In genomic region chr2:118336084-118336483, GRCm38 (mm10) we compare ENCODE assay signal across 10 mouse cellular contexts. TPM values are rescaled to one million over a fixed set of nuclear protein-coding genes. Genes with fewer than 3 reads are reported as not detected.
DNase-seq lines count a peak whose midpoint lies in the region; ATAC-seq and TF ChIP-seq lines count a peak whose summit lies in the region.
"Had no signal": no experiment of that assay in that cellular context is flagged by ENCODE, and none has a peak within 500 bp of the region (broad histone marks: within the 10 kb centered on the region; RNA-seq: fewer than 3 reads in every experiment).

No protein-coding gene starts in this region.

- no peak for TF ChIP-seq POLR2A in thymus, adult 2 months (IDR thresholded peaks at IDR 0.05; ENCODE audit: control insufficient read depth, extremely low read depth, insufficient read depth, low read length, poor library complexity)

- H3K36me3 ChIP-seq in hindbrain, postnatal 0 days (ENCODE audit: insufficient read depth, low read length), result no peaks in the 10 kb centered on the region
- H3K36me3 ChIP-seq in hindbrain, embryonic 12.5 days, result no peaks in the 10 kb centered on the region
- no peaks in the 10 kb centered on the region for H3K36me3 ChIP-seq in thymus, adult 2 months (ENCODE audit: control insufficient read depth, insufficient read depth, low read length)

- peak; percentile 51 for TF ChIP-seq CTCF in hindbrain, postnatal 0 days (IDR thresholded peaks at IDR 0.05; ENCODE audit: low read depth)
- no peak for TF ChIP-seq CTCF in thymus, adult 2 months (IDR thresholded peaks at IDR 0.05; ENCODE audit: borderline replicate concordance, control insufficient read depth, extremely low read depth, insufficient read depth, low read length, poor library complexity)

- 42% methylated on average over 2 of the region's 2 CpGs for WGBS in hindbrain, postnatal 0 days
- WGBS in hindbrain, embryonic 12.5 days, result 46% methylated on average over 2 of the region's 2 CpGs
- 42% methylated on average over 2 of the region's 2 CpGs for WGBS in thymus, adult 2 months

- ATAC-seq in hindbrain, postnatal 0 days, result no peak
- no peak for ATAC-seq in hindbrain, embryonic 12.5 days (ENCODE audit: low FRiP score)

- H3K9me3 ChIP-seq in hindbrain, postnatal 0 days (ENCODE audit: low read length), result no peaks in the 10 kb centered on the region
- no peaks in the 10 kb centered on the region for H3K9me3 ChIP-seq in hindbrain, embryonic 12.5 days (replicated peaks)

- no peak overlapping the region for H3K9ac ChIP-seq in hindbrain, postnatal 0 days (replicated peaks; ENCODE audit: low read length)
- H3K9ac ChIP-seq in hindbrain, embryonic 12.5 days, result no peak overlapping the region

- no peak overlapping the region for H3K4me2 ChIP-seq in hindbrain, postnatal 0 days (ENCODE audit: low read depth, low read length)
- no peak overlapping the region for H3K4me2 ChIP-seq in hindbrain, embryonic 12.5 days (replicated peaks)

- H3K4me1 ChIP-seq in hindbrain, postnatal 0 days (ENCODE audit: insufficient read depth, low read length), result no peaks in the 10 kb centered on the region
- no peaks in the 10 kb centered on the region for H3K4me1 ChIP-seq in hindbrain, embryonic 12.5 days
- no peaks in the 10 kb centered on the region for H3K4me1 ChIP-seq in thymus, adult 2 months (replicated peaks; ENCODE audit: control insufficient read depth, insufficient read depth, low read length)

- DNase-seq in hindbrain, postnatal 0 days (ENCODE audit: low spot score), result peak; percentile 63
- peak; percentile 5 for DNase-seq in thymus, adult 2 months
- no peak for DNase-seq in thymus, adult 18-20 months
- DNase-seq in embryo, embryonic 10 days (ENCODE audit: low spot score), result peak; percentile 45
- no peak for DNase-seq in T-cell, adult 2 months (ENCODE audit: low spot score)
- no peak for DNase-seq in adrenal gland, postnatal 25 days
- DNase-seq: adrenal gland, postnatal 14 days; heart, postnatal 4 days; spleen, adult 18-20 months had no signal

- H3K27ac ChIP-seq in hindbrain, postnatal 0 days, result no peak overlapping the region
- no peak overlapping the region for H3K27ac ChIP-seq in hindbrain, embryonic 12.5 days
- H3K27ac ChIP-seq in thymus, adult 2 months (ENCODE audit: control insufficient read depth, insufficient read depth, low read length), result no peak overlapping the region

- no peak overlapping the region for H3K4me3 ChIP-seq in hindbrain, postnatal 0 days (ENCODE audit: low read length)
- no peak overlapping the region for H3K4me3 ChIP-seq in hindbrain, embryonic 12.5 days
- no peak overlapping the region for H3K4me3 ChIP-seq in thymus, adult 2 months (ENCODE audit: control insufficient read depth, insufficient read depth, low read length)

- no peaks in the 10 kb centered on the region for H3K27me3 ChIP-seq in hindbrain, postnatal 0 days (ENCODE audit: insufficient read depth, low read length)
- no peaks in the 10 kb centered on the region for H3K27me3 ChIP-seq in hindbrain, embryonic 12.5 days
- H3K27me3 ChIP-seq in thymus, adult 2 months (ENCODE audit: control insufficient read depth, insufficient read depth, low read length), result no peaks in the 10 kb centered on the region

RNA-seq across cellular contexts. Expression of gene Gpr176, which starts 37.1 kb away (rescaled TPM):
- 11.6 and 17.3 TPM in 2 replicates for total RNA-seq in hindbrain, postnatal 0 days (2014; rRNA removed)
- 6.7 and 8.4 TPM in 2 replicates for polyA plus RNA-seq in hindbrain, postnatal 0 days (2015; fragmentation: Nextera tagmentation; extraction: Ambion mirVana)
- 1.2 and 1.5 TPM in 2 replicates for polyA plus RNA-seq in hindbrain, embryonic 12.5 days (2016; fragmentation: Nextera tagmentation; extraction: Ambion mirVana)
- 0.30 and 0.55 TPM in 2 replicates for polyA plus RNA-seq in thymus, adult 2 months (2012; rRNA removed)
- 2.4 and 3.0 TPM in 2 replicates for total RNA-seq in adrenal gland, postnatal 25 days (2021)

RNA-seq across cellular contexts. Expression of gene Eif2ak4, which starts 52.3 kb away (rescaled TPM):
- 15.4 and 16.3 TPM in 2 replicates for total RNA-seq in hindbrain, postnatal 0 days (2014; rRNA removed)
- 7.1 and 7.2 TPM in 2 replicates for polyA plus RNA-seq in hindbrain, postnatal 0 days (2015; fragmentation: Nextera tagmentation; extraction: Ambion mirVana)
- 13.2 and 13.6 TPM in 2 replicates for polyA plus RNA-seq in hindbrain, embryonic 12.5 days (2016; fragmentation: Nextera tagmentation; extraction: Ambion mirVana)
- 8.8 and 9.0 TPM in 2 replicates for polyA plus RNA-seq in thymus, adult 2 months (2012; rRNA removed)
- total RNA-seq in adrenal gland, postnatal 25 days (2021), result 24.3 and 25.7 TPM in 2 replicates

Comparison
In these comparisons a context has a peak if more than half of its experiments do, and no peak if none do; other contexts are left out.
1. DNase-seq: peak in hindbrain, postnatal 0 days (single experiment), thymus, adult 2 months (single experiment) and embryo, embryonic 10 days (single experiment); none in thymus, adult 18-20 months (0 of 2), T-cell, adult 2 months (single experiment) and adrenal gland, postnatal 25 days (single experiment).